Mouse (Mus musculus) kidney, postnatal 4 days (tissue): ENCODE results near the gene Ralbp1.
A peak's percentile ranks its signal among the peaks of the same experiment; 100 is the strongest.

Experiments used
- DNase-seq, 2 experiments: peaks; one replicate each; pipeline ENCODE4 v3.0.0; 2021; ENCODE audit warnings: mixed read lengths in 2 of 2

Gene Ralbp1

GRCm38 (mm10) chr17:65847694-65848449 lies 37.7 kb downstream of the Ralbp1 start:
- DNase-seq: peak; percentile 42 to 44

- no peak for DNase-seq
These were observed 40.2 kb downstream of the Ralbp1 start for GRCm38 (mm10) chr17:65845423-65845822.

DNA sequence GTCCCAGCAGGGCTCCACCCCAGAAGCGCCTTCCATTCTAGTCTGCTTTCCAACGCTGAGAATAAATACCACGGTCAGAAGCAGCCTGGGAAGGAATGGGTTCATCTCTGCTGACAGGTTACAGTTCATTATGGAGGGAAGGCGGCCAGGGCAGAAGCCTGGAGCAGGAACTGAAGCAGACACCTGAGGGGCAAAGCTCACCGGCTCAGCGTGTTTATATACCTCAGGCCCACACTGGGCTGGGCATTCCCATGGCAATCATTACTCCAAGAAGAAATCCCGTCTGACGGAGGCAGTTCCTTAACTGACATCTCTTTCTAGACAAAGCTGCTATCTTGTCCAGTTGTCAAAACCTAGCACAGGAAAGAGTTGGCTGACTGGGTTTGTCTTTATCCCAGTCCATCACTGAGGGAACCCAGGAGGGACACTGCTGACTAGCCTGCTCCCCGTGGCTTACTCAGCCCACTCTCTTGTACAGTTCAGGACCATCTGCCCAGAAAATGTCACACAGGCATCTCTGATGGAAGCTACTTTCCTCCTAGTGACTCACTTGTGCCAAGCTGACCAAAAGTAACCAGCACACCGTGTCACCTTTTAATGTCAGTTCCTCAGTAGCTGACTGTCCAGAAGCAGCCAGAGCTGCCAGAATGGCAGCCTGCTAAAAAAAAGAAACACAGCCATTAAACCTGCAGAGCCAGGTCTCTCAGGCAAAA lies 42.8 kb downstream of the Ralbp1 start:
- DNase-seq: peak in 1 of 2 experiments; percentile 42

DNA sequence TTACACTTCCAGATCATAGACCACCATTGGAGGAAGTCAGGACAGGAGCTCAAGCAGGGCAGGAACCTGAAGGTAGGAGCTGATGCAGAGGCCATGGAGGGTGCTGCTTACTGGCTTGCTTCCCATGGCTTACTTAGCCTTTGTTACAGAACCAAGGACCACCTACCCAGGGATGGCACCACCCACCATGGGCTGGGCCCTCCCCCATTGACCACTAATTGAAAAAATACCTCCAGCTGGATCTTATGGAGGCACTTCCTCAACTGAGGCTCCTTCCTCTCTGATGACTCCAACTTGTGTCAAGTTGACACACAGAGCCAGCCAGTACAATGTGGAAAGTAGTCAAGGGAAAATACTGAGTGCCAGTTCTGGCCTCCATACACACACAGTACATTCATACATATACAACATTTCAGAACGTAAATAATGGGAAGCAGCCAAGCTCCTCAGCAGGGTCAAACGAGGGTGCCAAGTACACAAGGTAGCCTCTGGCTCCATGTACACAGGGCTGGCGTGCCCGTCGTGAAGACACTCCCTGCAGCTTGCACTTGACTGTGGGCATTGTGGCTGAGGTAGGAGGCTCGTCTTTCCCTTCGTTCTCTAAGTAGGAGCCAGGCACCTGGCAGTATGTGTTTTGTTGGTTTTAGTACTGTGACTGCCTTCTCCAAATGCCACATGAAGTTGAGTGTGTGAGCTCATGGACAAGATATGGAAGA lies 45.9 kb downstream of the Ralbp1 start:
- DNase-seq: no peak

DNA sequence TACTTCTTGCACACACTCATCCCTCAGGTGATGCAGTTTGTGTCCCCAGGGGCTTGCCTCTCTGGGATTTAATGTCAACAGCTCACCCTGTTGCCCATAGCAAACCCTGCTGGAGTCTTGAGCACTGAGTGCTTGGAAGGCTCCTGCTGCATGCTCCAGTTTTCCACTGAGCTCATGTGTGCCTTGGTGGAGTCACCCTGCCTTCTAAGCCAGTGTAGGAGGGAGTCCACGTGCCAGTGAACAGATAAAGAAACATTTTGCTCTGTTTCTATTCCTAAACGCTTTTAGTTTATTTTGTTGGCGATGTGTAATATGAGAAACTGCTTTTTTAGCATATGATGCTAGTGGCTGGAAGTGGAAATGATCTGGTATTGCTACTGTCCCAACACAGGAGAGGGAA lies 48.9 kb downstream of the Ralbp1 start:
- DNase-seq: no peak

- DNase-seq: no peak
These were observed 51.7 kb downstream of the Ralbp1 start for GRCm38 (mm10) chr17:65833891-65834290.

DNA sequence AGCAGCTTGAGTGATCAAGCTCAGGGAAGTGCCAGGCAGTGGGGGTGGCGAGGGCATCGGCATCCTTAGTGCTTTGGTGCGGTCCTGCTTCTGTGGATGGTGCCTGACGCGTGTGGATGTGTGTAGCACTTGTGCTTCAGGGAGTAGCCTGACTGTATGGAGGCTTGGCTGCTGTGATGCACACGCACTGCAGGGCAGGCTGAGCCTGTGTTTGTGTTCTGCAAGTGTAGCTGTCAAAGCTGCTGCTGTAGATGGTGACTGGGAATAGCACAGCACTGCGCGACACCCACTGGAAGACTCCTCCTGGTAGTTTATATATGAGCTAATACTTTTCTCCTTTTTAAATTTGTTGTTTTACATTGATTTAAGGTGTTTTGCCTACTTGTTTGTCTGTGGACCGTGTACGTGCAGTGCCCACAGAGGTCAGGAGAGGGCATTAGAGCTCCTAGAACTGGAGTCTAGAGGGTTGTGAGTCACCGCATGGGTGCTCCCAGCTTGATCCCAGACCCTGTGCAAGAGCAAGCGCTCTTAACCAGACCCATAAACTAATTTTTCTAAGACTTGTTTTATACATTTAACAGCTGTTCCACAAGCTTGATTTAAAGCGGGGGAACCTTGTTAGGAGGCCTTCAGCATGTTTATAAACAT lies 55.3 kb downstream of the Ralbp1 start:
- peak; percentile 32 to 51 for DNase-seq

- no peak for DNase-seq
These were observed 56.6 kb downstream of the Ralbp1 start for GRCm38 (mm10) chr17:65828951-65829350.

- no peak for DNase-seq
These were observed 57.7 kb downstream of the Ralbp1 start for GRCm38 (mm10) chr17:65827904-65828303.

GRCm38 (mm10) chr17:65827119-65827840 lies 58.3 kb downstream of the Ralbp1 start:
- no peak for DNase-seq

- DNase-seq: no peak
These were observed 59.3 kb downstream of the Ralbp1 start for GRCm38 (mm10) chr17:65826257-65826656.

- no peak for DNase-seq
These were observed 61.4 kb downstream of the Ralbp1 start for GRCm38 (mm10) chr17:65824246-65824645.

- no peak for DNase-seq
These were observed 63.2 kb downstream of the Ralbp1 start for GRCm38 (mm10) chr17:65822423-65822822.

DNA sequence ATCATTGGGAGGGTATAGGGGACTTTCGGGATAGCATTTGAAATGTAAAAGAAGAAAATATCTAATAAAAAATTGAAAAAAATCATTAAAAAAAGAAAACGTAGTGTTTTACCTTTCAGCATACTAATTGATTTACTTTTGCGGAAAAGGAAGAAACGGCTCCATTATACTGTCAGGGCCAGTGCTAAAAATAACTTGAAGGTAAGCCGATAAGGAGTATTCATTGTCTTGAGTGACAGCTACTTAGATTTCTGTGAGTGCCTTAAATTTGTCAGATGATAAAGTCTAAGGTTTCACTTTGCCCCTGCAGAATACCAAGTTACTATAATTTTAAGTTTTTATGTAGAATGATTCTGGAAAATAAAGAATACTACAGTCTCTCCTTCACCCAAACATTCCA lies 65.4 kb downstream of the Ralbp1 start:
- DNase-seq: no peak

DNA sequence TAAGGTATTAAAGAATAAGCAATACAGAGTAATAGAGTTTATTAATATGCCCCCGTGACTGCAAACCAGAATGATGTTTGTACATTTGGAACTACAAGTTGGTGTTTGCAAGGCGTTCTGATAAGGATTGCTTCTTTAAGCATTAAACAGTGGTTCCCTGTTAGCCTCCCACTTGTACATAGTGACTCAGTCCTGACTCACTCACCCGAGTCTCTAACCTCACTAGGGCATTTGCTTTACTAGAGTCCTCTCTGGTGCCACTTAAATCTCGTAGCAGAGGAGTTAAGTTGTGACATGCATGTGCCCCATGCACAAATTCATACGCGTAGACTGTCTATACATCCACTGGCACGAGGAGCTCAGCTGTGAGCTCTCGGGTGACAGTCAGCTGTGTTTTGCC lies 71.8 kb downstream of the Ralbp1 start:
- DNase-seq: no peak

DNA sequence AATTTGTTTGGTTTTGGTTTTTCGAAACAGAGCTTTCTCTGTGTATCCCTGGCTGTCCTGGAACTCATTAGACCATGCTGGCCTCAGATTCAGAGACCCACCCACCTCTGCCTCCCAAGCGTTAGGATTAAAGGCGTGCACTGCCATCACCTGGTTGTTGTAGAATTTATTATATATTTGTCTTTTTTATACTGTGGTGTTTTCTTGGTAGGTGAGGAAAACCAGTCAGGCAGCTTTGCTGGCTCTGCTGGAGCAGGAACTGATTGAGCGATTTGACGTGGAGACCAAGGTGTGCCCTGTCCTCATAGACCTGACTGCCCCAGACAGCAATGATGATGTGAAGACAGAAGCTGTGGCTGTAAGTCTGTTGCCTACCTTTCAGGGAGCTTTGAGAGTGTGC lies 74.6 kb downstream of the Ralbp1 start:
- peak in 1 of 2 experiments; percentile 19 for DNase-seq

GRCm38 (mm10) chr17:65806416-65806815 lies 79.2 kb downstream of the Ralbp1 start:
- DNase-seq: no peak

GRCm38 (mm10) chr17:65805966-65806365 lies 79.6 kb downstream of the Ralbp1 start:
- no peak for DNase-seq

DNA sequence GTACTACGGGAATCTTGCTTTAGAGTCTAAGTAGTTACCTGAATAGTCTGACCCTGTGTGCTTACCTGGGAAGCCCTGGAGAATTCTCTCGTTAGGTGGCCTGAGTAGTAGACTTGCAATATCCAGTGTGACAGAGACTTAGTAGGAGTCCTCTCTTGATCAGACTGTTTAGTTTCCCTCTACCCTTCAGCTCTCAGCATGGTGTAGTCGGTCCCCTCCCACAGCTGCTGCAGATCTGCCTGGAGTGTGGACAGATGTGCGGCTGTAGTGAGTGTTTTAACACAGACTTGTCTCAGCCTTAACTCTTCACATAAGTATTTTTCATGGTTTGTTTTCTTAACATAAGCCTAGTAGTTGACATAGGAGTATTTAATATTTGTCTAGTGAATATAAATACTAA lies 83.6 kb downstream of the Ralbp1 start:
- no peak for DNase-seq

GRCm38 (mm10) chr17:65800451-65800850 lies 85.1 kb downstream of the Ralbp1 start:
- DNase-seq: no peak

DNA sequence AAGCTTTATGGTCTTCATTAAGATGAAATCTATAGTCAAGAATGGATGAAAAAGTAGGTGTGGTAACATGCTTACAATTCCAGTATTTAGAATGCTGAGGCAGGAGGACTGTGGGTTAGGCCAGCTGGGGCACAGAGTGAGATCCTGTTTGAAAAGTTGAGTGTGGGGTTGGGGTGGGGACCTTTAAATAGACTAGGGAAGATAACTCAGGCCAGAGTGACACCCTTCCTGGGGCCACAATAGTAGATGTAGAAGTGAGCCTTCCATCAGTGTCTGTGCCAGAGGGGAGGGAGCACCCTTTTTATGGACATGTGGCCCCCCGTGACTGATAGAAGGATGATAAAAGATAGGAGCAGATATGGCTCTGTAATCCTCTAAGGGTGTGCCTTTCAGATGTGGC lies 86.2 kb downstream of the Ralbp1 start:
- no peak for DNase-seq

- DNase-seq: no peak
These were observed 87.2 kb downstream of the Ralbp1 start for GRCm38 (mm10) chr17:65798446-65798845.
